Mouse (Mus musculus) lung, embryonic 14.5 days (tissue): ENCODE measurements around the gene Rimbp2. TPM values are rescaled to one million over a fixed set of nuclear protein-coding genes. Genes with fewer than 3 reads are reported as not detected.

Experiments
- ATAC-seq: fragments of 200-750 bp; cut with Nextera tagmentation; 2 replicates; pipeline ENCODE4 v1.8.0; 2017; ENCODE audit warnings: mild to moderate bottlenecking, moderate TSS enrichment, moderate library complexity; ENCODE audit not compliant: insufficient read depth
- DNase-seq: peaks from one replicate; pipeline ENCODE4 v3.0.0-alpha.2; 2015
- H3K27ac ChIP-seq: fragments of 300-500 bp; sonication (generic); 2 replicates; pipeline ENCODE4 v1.5.1; 2014; ENCODE audit warnings: low read depth, mild to moderate bottlenecking, moderate library complexity
- H3K27me3 ChIP-seq: fragments of 300-500 bp; sonication (generic); 2 replicates; pipeline ENCODE4 v1.6.1; 2014; ENCODE audit warnings: low read length, control low read depth; ENCODE audit not compliant: insufficient read depth
- H3K36me3 ChIP-seq: fragments of 300-500 bp; sonication (generic); 2 replicates; pipeline ENCODE4 v1.6.1; 2014; ENCODE audit warnings: control low read depth; ENCODE audit not compliant: insufficient read depth
- H3K4me1 ChIP-seq: fragments of 300-500 bp; sonication (generic); 2 replicates; pipeline ENCODE4 v1.6.1; 2014; ENCODE audit warnings: antibody characterized with exemption, control low read depth; ENCODE audit not compliant: insufficient read depth
- H3K4me2 ChIP-seq: fragments of 300-500 bp; sonication (generic); 2 replicates; pipeline ENCODE4 v1.6.1; 2014; ENCODE audit warnings: mild to moderate bottlenecking
- H3K4me3 ChIP-seq: fragments of 300-500 bp; sonication (generic); 2 replicates; pipeline ENCODE4 v1.5.1; 2014; ENCODE audit warnings: low read depth, low read length
- H3K9ac ChIP-seq: fragments of 300-500 bp; sonication (generic); 2 replicates; pipeline ENCODE4 v1.6.1; 2014
- H3K9me3 ChIP-seq: fragments of 300-500 bp; sonication (generic); 2 replicates; pipeline ENCODE4 v1.6.1; 2016; ENCODE audit warnings: low read depth, low read length, control low read depth
- CTCF ChIP-seq: IDR thresholded peaks from 2 replicates; pipeline ENCODE4 v1.5.1; 2016; ENCODE audit warnings: antibody characterized with exemption, low read depth
- WGBS: fragments of 180-500 bp; shearing (Covaris S2); extraction: QIAGEN DNeasy Blood & Tissue Kit; methylation state at CpG from one replicate; pipeline ENCODE4 v1.1.7; 2014; 5-methylcytosine and 5-hydroxymethylcytosine counted together
- polyA plus RNA-seq: library from polyadenylated mRNA; unstranded; fragments of >200 nt; fragmentation: Nextera tagmentation; extraction: Ambion mirVana; gene quantifications from 2 replicates; pipeline ENCODE4 v1.2.1, GENCODE M21; 2014

Gene Rimbp2
- polyA plus RNA-seq, 1 experiment from 2014 or later: not detected

- Histone ChIP-seq H3K27ac (no peak overlapping the region), H3K9me3 (peaks cover 3% of the 10 kb centered on the region; the same call in 1 of the 2 replicates), H3K27me3 (no peaks in the 10 kb centered on the region), H3K9ac (no peak overlapping the region), H3K4me2 (no peak overlapping the region), H3K4me3 (no peak overlapping the region), H3K36me3 (no peaks in the 10 kb centered on the region), H3K4me1 (no peaks in the 10 kb centered on the region)
- TF ChIP-seq CTCF: no peak
- no peak for DNase-seq
- ATAC-seq: no peak
- 27% methylated on average over 8 of the region's 8 CpGs for WGBS
Observed at GRCm38 (mm10) chr5:128710596-128710995, 242.7 kb downstream of the Rimbp2 start.

GRCm38 (mm10) chr5:128708929-128709328, 244.4 kb downstream of the Rimbp2 start:
- peaks cover 3% of the 10 kb centered on the region; the same call in 1 of the 2 replicates for H3K9me3 ChIP-seq
- no peak for TF ChIP-seq CTCF
- H3K4me1 ChIP-seq: no peaks in the 10 kb centered on the region
- no peak overlapping the region for H3K4me3 ChIP-seq
- DNase-seq (no peak), ATAC-seq (no peak)
- H3K27me3 ChIP-seq: no peaks in the 10 kb centered on the region
- H3K9ac ChIP-seq: no peak overlapping the region
- H3K4me2 ChIP-seq: no peak overlapping the region
- H3K36me3 ChIP-seq: no peaks in the 10 kb centered on the region
- H3K27ac ChIP-seq: no peak overlapping the region
- 82% methylated on average over 5 of the region's 5 CpGs for WGBS

Other genes starting within 250 kb of the Rimbp2 start
- gene Stx2, start 55.1 kb upstream of the Rimbp2 start, polyA plus RNA-seq: 27.1 and 28.5 TPM in 2 replicates
- gene Ran, start 66.6 kb upstream of the Rimbp2 start, polyA plus RNA-seq: 737 and 751 TPM in 2 replicates
- gene Adgrd1, start 143.3 kb upstream of the Rimbp2 start, polyA plus RNA-seq: 0.47 and 0.50 TPM in 2 replicates